Mouse (Mus musculus) E14TG2a.4 (cell line): Measurements from ENCODE around the gene Fxn.

Experiments
- CTCF ChIP-seq: conservative IDR thresholded peaks from 2 replicates; pipeline ENCODE4 v1.5.1; 2014; ENCODE audit warnings: low read length
- NANOG ChIP-seq: IDR thresholded peaks from 2 replicates; pipeline ENCODE4 v1.6.1; 2014; ENCODE audit warnings: borderline replicate concordance, low read length, mixed read lengths
- POU5F1 ChIP-seq: IDR thresholded peaks from 2 replicates; pipeline ENCODE4 v1.6.1; 2014; ENCODE audit warnings: low read length, borderline replicate concordance

GRCm38 (mm10) chr19:24279706-24280600 lies 452 bp downstream of the Fxn start:
- no peak for TF ChIP-seq CTCF
- no peak for TF ChIP-seq POU5F1
- no peak for TF ChIP-seq NANOG
